Comparison of ENCODE assay signal across 22 mouse cellular contexts in the genomic region with DNA sequence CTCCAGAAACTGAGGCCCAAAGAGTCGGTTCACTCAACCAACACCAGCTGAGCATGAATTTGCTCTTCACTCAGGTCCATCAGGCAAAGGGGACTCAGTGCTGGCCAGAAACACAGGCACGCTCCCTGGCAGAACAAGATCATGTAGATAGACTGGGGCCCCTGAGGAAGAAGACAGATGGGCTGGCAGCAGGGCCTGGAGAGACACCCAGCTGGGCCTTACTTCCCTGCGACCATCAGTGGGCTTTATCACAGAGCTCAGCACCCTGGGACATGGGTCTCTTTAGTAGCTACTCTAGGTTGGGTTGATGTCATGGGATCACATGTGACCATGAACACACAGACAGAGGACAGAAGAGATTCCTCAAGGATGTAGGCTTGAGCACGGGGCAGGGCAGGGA.
DNase-seq lines count a peak whose midpoint lies in the region; ATAC-seq and TF ChIP-seq lines count a peak whose summit lies in the region.
"Had no signal": no experiment of that assay in that cellular context is flagged by ENCODE, and none has a peak within 500 bp of the region (broad histone marks: within the 10 kb centered on the region; RNA-seq: fewer than 3 reads in every experiment).

No protein-coding gene starts in this region.

- H3K27me3 ChIP-seq in forebrain, embryonic 13.5 days: 0 out of 2 replicates have a peak, but pooled peaks cover 6% of the 10 kb centered on the region
- H3K27me3 ChIP-seq in forebrain, embryonic 10.5 days (ENCODE audit: poor library complexity, severe bottlenecking): peaks cover 8% of the 10 kb centered on the region; the same call in 1 of the 2 replicates
- H3K27me3 ChIP-seq in forebrain, embryonic 16.5 days (replicated peaks; ENCODE audit: control insufficient read depth, insufficient read depth, low read length): no peaks in the 10 kb centered on the region

- no peaks in the 10 kb centered on the region for H3K9me3 ChIP-seq in forebrain, embryonic 13.5 days (replicated peaks)
- H3K9me3 ChIP-seq in forebrain, embryonic 10.5 days: no peaks in the 10 kb centered on the region
- no peaks in the 10 kb centered on the region for H3K9me3 ChIP-seq in forebrain, embryonic 16.5 days (ENCODE audit: control insufficient read depth, low read length)
- H3K9me3 ChIP-seq: heart, embryonic 12.5 days; heart, embryonic 15.5 days had no signal

- H3K4me2 ChIP-seq in forebrain, embryonic 13.5 days: no peak overlapping the region
- H3K4me2 ChIP-seq in forebrain, embryonic 16.5 days (ENCODE audit: low read length): no peak overlapping the region
- H3K4me2 ChIP-seq: heart, embryonic 12.5 days; heart, embryonic 15.5 days; hindbrain, embryonic 14.5 days had no signal

- H3K36me3 ChIP-seq in forebrain, embryonic 13.5 days (ENCODE audit: poor library complexity, severe bottlenecking): no peaks in the 10 kb centered on the region
- no peaks in the 10 kb centered on the region for H3K36me3 ChIP-seq in forebrain, embryonic 10.5 days (replicated peaks)
- no peaks in the 10 kb centered on the region for H3K36me3 ChIP-seq in forebrain, embryonic 16.5 days (ENCODE audit: control insufficient read depth, insufficient read depth)
- H3K36me3 ChIP-seq: heart, embryonic 12.5 days; heart, embryonic 15.5 days had no signal

- TF ChIP-seq POLR2A in cortical plate, adult 2 months (IDR thresholded peaks at IDR 0.05; ENCODE audit: extremely low read depth, insufficient read depth, low read length): no peak

- no peak for ATAC-seq in cerebellum, adult (ENCODE audit: insufficient number of reproducible peaks, low FRiP score, low TSS enrichment)
- ATAC-seq in forebrain, embryonic 13.5 days: no peak
- ATAC-seq in forebrain, embryonic 16.5 days: no peak
- ATAC-seq: activated CD4-positive, CD25-positive, alpha-beta regulatory T cell, adult 4 months; hindbrain, postnatal 0 days; inflammation-experienced regulatory T-cells, adult 6 months; intestine, embryonic 16.5 days had no signal

- H3K4me3 ChIP-seq in forebrain, embryonic 13.5 days: no peak overlapping the region
- no peak overlapping the region for H3K4me3 ChIP-seq in forebrain, embryonic 10.5 days
- H3K4me3 ChIP-seq in cortical plate, adult 2 months (ENCODE audit: insufficient read depth, low read length): no peak overlapping the region
- H3K4me3 ChIP-seq in forebrain, embryonic 16.5 days (replicated peaks; ENCODE audit: low read length): no peak overlapping the region
- H3K4me3 ChIP-seq: heart, embryonic 12.5 days; heart, embryonic 15.5 days had no signal

- intact Hi-C loops in heart, postnatal 14 days (cut with DNase I): no loop called here

- no peak overlapping the region for H3K9ac ChIP-seq in forebrain, embryonic 13.5 days
- no peak overlapping the region for H3K9ac ChIP-seq in forebrain, embryonic 16.5 days (replicated peaks; ENCODE audit: low read depth, low read length)
- H3K9ac ChIP-seq: heart, embryonic 12.5 days; heart, embryonic 15.5 days; hindbrain, embryonic 14.5 days had no signal

- no peak for TF ChIP-seq CTCF in cortical plate, adult 2 months (IDR thresholded peaks at IDR 0.05; ENCODE audit: extremely low read depth, insufficient read depth, low read length)

- peak overlapping the region; percentile 5; the same call in 1 of the 2 replicates for H3K27ac ChIP-seq in forebrain, embryonic 13.5 days
- H3K27ac ChIP-seq in forebrain, embryonic 10.5 days: no peak overlapping the region
- peak overlapping the region; percentile 62 for H3K27ac ChIP-seq in cortical plate, adult 2 months (ENCODE audit: insufficient read depth, low read length)
- peak overlapping the region; percentile 75 for H3K27ac ChIP-seq in forebrain, embryonic 16.5 days (ENCODE audit: low read length)
- H3K27ac ChIP-seq: heart, embryonic 15.5 days; hindbrain, embryonic 14.5 days; hindbrain, postnatal 0 days had no signal

- peak; percentile 32 for DNase-seq in cerebellum, adult 11-12 months
- no peak for DNase-seq in forebrain, embryonic 10.5 days (ENCODE audit: extremely low spot score, low spot score)
- no peak for DNase-seq in heart, postnatal 14 days
- no peak for DNase-seq in embryo, embryonic 10 days (ENCODE audit: low spot score)
- DNase-seq: adrenal gland, postnatal 10 days; adrenal gland, postnatal 36 days; gastrocnemius, postnatal 25 days; heart, adult 18-20 months; heart, postnatal 10 days; heart, postnatal 4 days; kidney, adult 18-20 months had no signal

- WGBS in forebrain, embryonic 13.5 days: 88% methylated on average over 4 of the region's 4 CpGs
- WGBS in forebrain, embryonic 10.5 days: 82% methylated on average over 4 of the region's 4 CpGs
- 83% methylated on average over 4 of the region's 4 CpGs for WGBS in forebrain, embryonic 16.5 days

- H3K4me1 ChIP-seq in forebrain, embryonic 13.5 days: peaks cover 33% of the 10 kb centered on the region
- peaks cover 29% of the 10 kb centered on the region for H3K4me1 ChIP-seq in forebrain, embryonic 10.5 days
- peaks cover 21% of the 10 kb centered on the region for H3K4me1 ChIP-seq in cortical plate, adult 2 months (ENCODE audit: control insufficient read depth, insufficient read depth, low read length)
- peaks cover 48% of the 10 kb centered on the region for H3K4me1 ChIP-seq in forebrain, embryonic 16.5 days (replicated peaks; ENCODE audit: control insufficient read depth, insufficient read depth, low read length)
